Mouse (Mus musculus) G1E (cell line): ENCODE results near the gene Tcf3. TPM values are rescaled to one million over a fixed set of nuclear protein-coding genes. Genes with fewer than 3 reads are reported as not detected.
A peak's percentile ranks its signal among the peaks of the same experiment; 100 is the strongest.

Experiments used
- ATAC-seq: 2 replicates; pipeline ENCODE4 v1.8.0; 2016; ENCODE audit warnings: mild to moderate bottlenecking; ENCODE audit not compliant: insufficient number of reproducible peaks, poor library complexity, low FRiP score, severe bottlenecking; ENCODE audit errors: extremely low read depth
- DNase-seq: peaks from one replicate; pipeline ENCODE4 v3.0.0; 2012; ENCODE audit warnings: low spot score
- H3K27me3 ChIP-seq: 2 replicates; pipeline ENCODE4 v1.6.1; 2012; ENCODE audit warnings: mild to moderate bottlenecking, low read length, inconsistent platforms; ENCODE audit not compliant: insufficient read depth
- H3K36me3 ChIP-seq: replicated peaks from 2 replicates; pipeline ENCODE3; 2012; ENCODE audit warnings: mild to moderate bottlenecking, inconsistent platforms
- H3K4me1 ChIP-seq: 2 replicates; pipeline ENCODE4 v1.6.1; 2012; ENCODE audit warnings: low read depth, low read length, inconsistent platforms, mixed read lengths; ENCODE audit not compliant: insufficient read depth
- H3K4me3 ChIP-seq: 2 replicates; pipeline ENCODE4 v1.5.1; 2012; ENCODE audit warnings: low read depth, mild to moderate bottlenecking, inconsistent platforms, low read length, moderate library complexity, mixed read lengths
- H3K9me3 ChIP-seq: replicated peaks from 2 replicates; pipeline ENCODE4 v1.6.1; 2012; ENCODE audit warnings: inconsistent platforms
- CTCF ChIP-seq: IDR thresholded peaks from 2 replicates; pipeline ENCODE4 v1.5.1; 2012; ENCODE audit warnings: low read depth, low read length, inconsistent platforms, mixed read lengths
- GATA1 ChIP-seq: IDR thresholded peaks from 2 replicates; pipeline ENCODE4 v1.6.1; 2012; ENCODE audit warnings: borderline replicate concordance, low read length, inconsistent platforms, mixed read lengths
- GATA2 ChIP-seq: IDR thresholded peaks from 2 replicates; pipeline ENCODE4 v1.6.1; 2012; ENCODE audit warnings: low read depth, low read length, inconsistent platforms, borderline replicate concordance
- POLR2AphosphoS5 ChIP-seq: IDR thresholded peaks from 2 replicates; pipeline ENCODE4 v1.6.1; 2012; ENCODE audit warnings: low read depth, low read length, inconsistent platforms; ENCODE audit not compliant: insufficient replicate concordance
- TAL1 ChIP-seq: conservative IDR thresholded peaks from 2 replicates; pipeline ENCODE4 v1.6.1; 2012; ENCODE audit warnings: low read depth, low read length, inconsistent platforms, mixed read lengths
- polyA plus RNA-seq: library from polyadenylated mRNA; stranded (reverse); fragments of >175 nt; gene quantifications from 2 replicates; pipeline ENCODE4 v1.2.3, GENCODE M21; 2012
- total RNA-seq, 2 experiments: library from RNA; stranded (forward) in 1 of 2; stranded (reverse) in 1 of 2; fragments of 200-1000 nt in 1 of 2; fragments of >200 nt in 1 of 2; fragmentation: Nextera tagmentation in 1 of 2; gene quantifications; 2 replicates each; pipeline ENCODE4 v1.2.3; 2014 to 2017

The Tcf3 gene
- total and polyA plus RNA-seq, 3 experiments: 70.0 to 1,090 (median 152) TPM

GRCm38 (mm10) chr10:80441598-80441997 is 8.2 kb upstream of the Tcf3 start:
- DNase-seq (no peak), ATAC-seq (no peak)

GRCm38 (mm10) chr10:80440031-80440430 is 6.6 kb upstream of the Tcf3 start:
- no peak overlapping the region for H3K4me3 ChIP-seq
- TF ChIP-seq GATA1: no peak
- no peak for TF ChIP-seq CTCF
- TF ChIP-seq TAL1: no peak
- no peak for TF ChIP-seq POLR2AphosphoS5
- TF ChIP-seq GATA2: no peak
- peaks cover 60% of the 10 kb centered on the region for H3K4me1 ChIP-seq

More at GRCm38 (mm10) chr10:80441598-80441997, 8.2 kb upstream of the Tcf3 start:
- no peak for TF ChIP-seq GATA1
- no peak for TF ChIP-seq TAL1
- no peak for TF ChIP-seq CTCF
- Histone ChIP-seq H3K4me3 (no peak overlapping the region), H3K9me3 (no peaks in the 10 kb centered on the region), H3K36me3 (no peaks in the 10 kb centered on the region), H3K27me3 (peaks cover 4% of the 10 kb centered on the region; the same call in 1 of the 2 replicates), H3K4me1 (peaks cover 59% of the 10 kb centered on the region)

GRCm38 (mm10) chr10:80437973-80438372 is 4.5 kb upstream of the Tcf3 start:
- no peak for DNase-seq
- Histone ChIP-seq H3K27me3 (peaks cover 4% of the 10 kb centered on the region; the same call in 1 of the 2 replicates), H3K9me3 (no peaks in the 10 kb centered on the region), H3K4me1 (peaks cover 52% of the 10 kb centered on the region), H3K4me3 (no peak overlapping the region), H3K36me3 (no peaks in the 10 kb centered on the region)
- ATAC-seq: no peak
- TF ChIP-seq POLR2AphosphoS5 (no peak), CTCF (no peak), GATA2 (no peak), TAL1 (no peak), GATA1 (no peak)

More at GRCm38 (mm10) chr10:80440031-80440430, 6.6 kb upstream of the Tcf3 start:
- DNase-seq (no peak), ATAC-seq (no peak)
- Histone ChIP-seq H3K9me3 (no peaks in the 10 kb centered on the region), H3K36me3 (no peaks in the 10 kb centered on the region), H3K27me3 (peaks cover 4% of the 10 kb centered on the region; the same call in 1 of the 2 replicates)

- ATAC-seq (no peak), DNase-seq (no peak)
- TF ChIP-seq TAL1: no peak
- no peak for TF ChIP-seq GATA2
- no peak for TF ChIP-seq CTCF
- peaks cover 4% of the 10 kb centered on the region; the same call in 1 of the 2 replicates for H3K27me3 ChIP-seq
- peak overlapping the region; percentile 64; the same call in 1 of the 2 replicates for H3K4me3 ChIP-seq
- H3K36me3 ChIP-seq: peaks cover 7% of the 10 kb centered on the region
- H3K9me3 ChIP-seq: no peaks in the 10 kb centered on the region
- H3K4me1 ChIP-seq: peaks cover 56% of the 10 kb centered on the region
These were observed 2.8 kb upstream of the Tcf3 start for GRCm38 (mm10) chr10:80436276-80436675.

- Histone ChIP-seq H3K4me1 (peaks cover 61% of the 10 kb centered on the region), H3K27me3 (peaks cover 4% of the 10 kb centered on the region; the same call in 1 of the 2 replicates), H3K9me3 (no peaks in the 10 kb centered on the region), H3K4me3 (peak overlapping the region; percentile 64; the same call in 1 of the 2 replicates), H3K36me3 (peaks cover 12% of the 10 kb centered on the region)
- DNase-seq (peak; percentile 68), ATAC-seq (no peak)
- TF ChIP-seq CTCF (no peak), POLR2AphosphoS5 (no peak), GATA1 (no peak), GATA2 (no peak), TAL1 (no peak)
These were observed 2.3 kb upstream of the Tcf3 start for GRCm38 (mm10) chr10:80435764-80436163.

- H3K9me3 ChIP-seq: no peaks in the 10 kb centered on the region
- peak overlapping the region; percentile 62; the same call in 1 of the 2 replicates for H3K4me3 ChIP-seq
- ATAC-seq: no peak
These were observed 1.4 kb upstream of the Tcf3 start for GRCm38 (mm10) chr10:80434823-80435222.

GRCm38 (mm10) chr10:80434233-80434592 is 766 bp upstream of the Tcf3 start:
- H3K27me3 ChIP-seq: peaks cover 4% of the 10 kb centered on the region; the same call in 1 of the 2 replicates
- peaks cover 27% of the 10 kb centered on the region for H3K36me3 ChIP-seq
- no peak for ATAC-seq
- H3K4me1 ChIP-seq: peaks cover 68% of the 10 kb centered on the region
- TF ChIP-seq GATA1: no peak
- TF ChIP-seq GATA2: no peak
- no peak for TF ChIP-seq TAL1
- no peak for TF ChIP-seq POLR2AphosphoS5
- no peak for TF ChIP-seq CTCF
- H3K9me3 ChIP-seq: no peaks in the 10 kb centered on the region
- no peak for DNase-seq
- H3K4me3 ChIP-seq: peak overlapping the region; percentile 53; the same call in 1 of the 2 replicates

More at GRCm38 (mm10) chr10:80434823-80435222, 1.4 kb upstream of the Tcf3 start:
- H3K36me3 ChIP-seq: peaks cover 21% of the 10 kb centered on the region
- peaks cover 66% of the 10 kb centered on the region for H3K4me1 ChIP-seq
- H3K27me3 ChIP-seq: peaks cover 4% of the 10 kb centered on the region; the same call in 1 of the 2 replicates
- no peak for DNase-seq
- TF ChIP-seq POLR2AphosphoS5 (0 out of 2 replicates have a peak, but pooled peaks have one; percentile 18), TAL1 (no peak), GATA1 (no peak), GATA2 (no peak)
